Mouse (Mus musculus) forebrain, embryonic 13.5 days (tissue): ENCODE measurements at regions not wholly inside any gene's neighbourhood (a gene's known extent, or its start where the extent isn't known, plus 50 kb on each side); places are given as distances from the start of the nearest gene placed in this dataset.
A peak's percentile ranks its signal among the peaks of the same experiment; 100 is the strongest.
"Not testable (repeated sequence)": the region's sequence is repeated elsewhere in the genome, so short reads cannot be mapped to it uniquely, and the experiment has no call there.

ENCODE experiments used
- ATAC-seq: fragments of 200-750 bp; cut with Nextera tagmentation; 2 replicates; pipeline ENCODE4 v1.8.0; 2017
- H3K27ac ChIP-seq: fragments of 300-500 bp; sonication (generic); 2 replicates; pipeline ENCODE4 v1.5.1; 2015; ENCODE audit warnings: inconsistent platforms, mild to moderate bottlenecking, moderate library complexity
- H3K27me3 ChIP-seq: fragments of 300-500 bp; sonication (generic); 2 replicates; pipeline ENCODE4 v1.6.1; 2015; ENCODE audit warnings: mild to moderate bottlenecking, inconsistent platforms
- H3K36me3 ChIP-seq: fragments of 300-500 bp; sonication (generic); 2 replicates; pipeline ENCODE4 v1.6.1; 2015; ENCODE audit warnings: mild to moderate bottlenecking, inconsistent platforms; ENCODE audit not compliant: poor library complexity, severe bottlenecking
- H3K4me1 ChIP-seq: fragments of 300-500 bp; sonication (generic); 2 replicates; pipeline ENCODE4 v1.6.1; 2015; ENCODE audit warnings: inconsistent platforms
- H3K4me2 ChIP-seq: fragments of 300-500 bp; sonication (generic); 2 replicates; pipeline ENCODE4 v1.6.1; 2015; ENCODE audit warnings: inconsistent platforms, mild to moderate bottlenecking, moderate library complexity
- H3K4me3 ChIP-seq: fragments of 300-500 bp; sonication (generic); 2 replicates; pipeline ENCODE4 v1.5.1; 2015; ENCODE audit warnings: mild to moderate bottlenecking, inconsistent platforms
- H3K9ac ChIP-seq: fragments of 300-500 bp; sonication (generic); 2 replicates; pipeline ENCODE4 v1.6.1; 2015; ENCODE audit warnings: mild to moderate bottlenecking, inconsistent platforms
- H3K9me3 ChIP-seq: fragments of 300-500 bp; sonication (generic); replicated peaks from 2 replicates; pipeline ENCODE4 v1.6.1; 2016; ENCODE audit warnings: inconsistent platforms
- WGBS: fragments of 180-500 bp; shearing (Covaris S2); methylation state at CpG from one replicate; pipeline ENCODE4 v1.1.7; 2015; 5-methylcytosine and 5-hydroxymethylcytosine counted together

GRCm38 (mm10) chr14:19327321-19327720 lies 91.4 kb downstream of the Gm21738 start:
- H3K4me1 ChIP-seq = no peaks in the 10 kb centered on the region
- no peak overlapping the region for H3K4me3 ChIP-seq
- no peak overlapping the region for H3K4me2 ChIP-seq
- H3K9ac ChIP-seq = no peak overlapping the region
- no peak for ATAC-seq
- H3K9me3 ChIP-seq = peaks cover 64% of the 10 kb centered on the region
- H3K27me3 ChIP-seq = no peaks in the 10 kb centered on the region
- 88% methylated on average over 6 of the region's 6 CpGs for WGBS
- H3K27ac ChIP-seq = no peak overlapping the region
- no peaks in the 10 kb centered on the region for H3K36me3 ChIP-seq

- Histone ChIP-seq H3K27ac (no peak overlapping the region), H3K4me2 (no peak overlapping the region), H3K4me1 (no peaks in the 10 kb centered on the region), H3K9me3 (peaks cover 16% of the 10 kb centered on the region), H3K27me3 (no peaks in the 10 kb centered on the region), H3K36me3 (no peaks in the 10 kb centered on the region), H3K4me3 (no peak overlapping the region), H3K9ac (no peak overlapping the region)
- WGBS = 81% methylated on average over 21 of the region's 21 CpGs
- no peak for ATAC-seq
These were observed 107.1 kb downstream of the Gm21738 start for GRCm38 (mm10) chr14:19311614-19312013.

GRCm38 (mm10) chr14:19302859-19303258 lies 115.9 kb downstream of the Gm21738 start:
- not testable (repeated sequence) for H3K4me3 ChIP-seq, H3K36me3 ChIP-seq, ATAC-seq, H3K9ac ChIP-seq, H3K4me1 ChIP-seq, H3K27me3 ChIP-seq, H3K27ac ChIP-seq, H3K4me2 ChIP-seq
- WGBS = 46% methylated on average over 4 of the region's 4 CpGs
- H3K9me3 ChIP-seq = peaks cover 25% of the 10 kb centered on the region

GRCm38 (mm10) chr14:19279096-19279495 lies 139.6 kb downstream of the Gm21738 start:
- 94% methylated on average over 1 of the region's 1 CpGs for WGBS
- Histone ChIP-seq H3K4me3 (no peak overlapping the region), H3K36me3 (no peaks in the 10 kb centered on the region), H3K27me3 (no peaks in the 10 kb centered on the region), H3K4me2 (no peak overlapping the region), H3K4me1 (no peaks in the 10 kb centered on the region), H3K27ac (no peak overlapping the region), H3K9ac (no peak overlapping the region), H3K9me3 (peaks cover 44% of the 10 kb centered on the region)
- no peak for ATAC-seq

GRCm38 (mm10) chr14:19277777-19278385 lies 140.8 kb downstream of the Gm21738 start:
- Histone ChIP-seq H3K27ac (no peak overlapping the region), H3K27me3 (no peaks in the 10 kb centered on the region), H3K4me3 (no peak overlapping the region), H3K36me3 (no peaks in the 10 kb centered on the region), H3K4me2 (no peak overlapping the region), H3K9ac (no peak overlapping the region), H3K4me1 (no peaks in the 10 kb centered on the region), H3K9me3 (peaks cover 51% of the 10 kb centered on the region)
- ATAC-seq = peak; percentile 86
- WGBS = 57% methylated on average over 4 of the region's 4 CpGs
